Mouse (Mus musculus) MN1 (cell line): ENCODE results near the gene Mgarp.
A peak's percentile ranks its signal among the peaks of the same experiment; 100 is the strongest.
"Not testable (repeated sequence)": the region's sequence is repeated elsewhere in the genome, so short reads cannot be mapped to it uniquely, and the experiment has no call there.

Source experiments
- DNase-seq: peaks from one replicate; pipeline ENCODE4 v3.0.0-alpha.2; 2016; ENCODE audit warnings: low spot score

The Mgarp gene

DNA sequence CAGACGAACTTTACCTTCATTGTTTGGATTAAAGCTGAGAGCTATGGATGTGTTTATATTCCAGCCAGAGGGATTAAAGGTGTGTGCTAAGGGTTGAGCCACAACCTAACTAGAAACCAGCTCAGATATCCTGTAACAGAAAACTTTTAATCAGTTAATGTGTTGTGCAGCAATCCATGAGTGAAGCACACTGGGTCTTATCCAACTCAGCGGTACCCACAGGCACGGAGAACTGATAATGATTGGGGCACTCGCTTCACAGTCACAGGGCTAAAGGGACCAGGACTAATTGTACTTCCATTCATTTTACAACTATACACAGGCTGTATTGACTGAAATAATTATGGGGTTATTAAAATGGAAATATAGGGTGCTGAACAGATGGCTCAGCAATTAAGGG lies 29.6 kb downstream of the Mgarp start:
- DNase-seq = no peak

DNA sequence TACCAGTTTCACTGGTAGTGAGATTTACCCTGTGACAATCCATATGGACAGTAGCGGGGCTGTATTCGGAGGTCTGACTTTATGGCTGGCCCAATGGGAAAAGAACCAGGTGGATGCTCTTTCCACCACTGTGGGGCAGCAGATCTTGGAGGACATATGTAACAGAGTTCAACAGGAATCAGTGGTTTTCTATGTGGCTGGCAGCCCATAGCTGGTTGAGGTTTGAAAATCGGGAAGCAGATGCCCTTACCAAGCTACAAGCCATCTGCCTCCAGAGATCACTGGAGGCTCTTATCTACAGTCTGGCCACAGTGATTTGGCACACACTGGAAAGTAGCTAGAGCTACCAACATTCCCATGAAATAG lies 31.0 kb downstream of the Mgarp start:
- no peak for DNase-seq

DNA sequence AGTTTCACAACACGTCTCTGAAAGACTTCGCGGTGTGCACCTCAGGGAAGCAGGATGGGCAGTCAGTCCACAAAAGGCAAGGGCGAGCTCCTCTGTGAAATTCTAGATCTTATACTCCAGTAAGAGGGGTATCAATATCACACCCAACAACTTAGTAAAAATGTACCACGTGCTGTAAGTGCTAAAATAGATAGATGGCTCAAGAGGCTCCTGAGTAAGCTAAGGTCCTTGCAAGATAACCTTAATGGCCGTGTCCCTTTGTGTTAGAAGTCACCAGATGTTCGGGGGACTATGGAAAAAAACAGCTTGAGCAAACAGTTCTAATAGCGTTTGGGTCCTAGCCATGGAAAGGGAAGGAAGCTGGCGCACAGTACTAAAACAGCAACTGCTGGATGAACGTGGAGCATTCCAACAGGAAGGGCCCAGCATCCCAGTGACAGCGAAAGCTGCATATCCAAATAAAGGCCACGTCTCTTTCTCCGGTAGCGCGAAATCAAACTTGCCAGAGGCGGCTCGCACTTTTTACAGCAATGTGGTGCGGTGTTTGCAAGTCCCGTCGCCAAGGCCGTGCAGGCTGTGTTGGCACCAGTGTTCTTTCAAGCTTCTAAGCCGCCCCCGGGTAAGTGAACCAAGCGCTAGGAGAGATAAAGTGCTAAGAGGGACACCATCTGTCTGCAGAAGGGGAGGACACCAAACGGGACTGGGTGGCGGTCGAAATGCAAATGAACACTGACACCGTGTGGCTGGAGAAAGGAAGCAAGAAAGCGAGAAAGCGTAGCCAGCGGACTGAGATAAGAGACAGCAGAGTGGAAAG lies 31.6 kb downstream of the Mgarp start:
- DNase-seq = peak; percentile 90

DNA sequence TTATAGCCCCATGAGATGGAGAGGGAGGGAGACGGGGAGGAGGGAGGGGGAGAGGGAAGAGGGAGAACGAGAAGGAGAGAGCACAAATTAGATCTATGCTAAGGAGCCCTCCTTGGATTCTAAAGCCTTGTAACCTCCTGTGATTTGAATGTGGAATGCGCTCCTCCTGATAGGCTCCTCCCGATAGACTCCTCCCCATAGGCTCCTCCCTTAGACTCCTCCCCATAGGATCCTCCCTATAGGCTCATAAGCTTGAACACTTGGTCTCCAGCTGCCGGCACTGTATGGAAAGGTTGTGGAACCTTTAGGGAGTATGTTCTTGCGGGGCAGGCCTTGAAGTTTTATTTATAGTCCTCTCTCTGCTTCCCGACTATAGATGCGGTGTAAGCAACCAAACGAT lies 35.5 kb downstream of the Mgarp start:
- no peak for DNase-seq

DNA sequence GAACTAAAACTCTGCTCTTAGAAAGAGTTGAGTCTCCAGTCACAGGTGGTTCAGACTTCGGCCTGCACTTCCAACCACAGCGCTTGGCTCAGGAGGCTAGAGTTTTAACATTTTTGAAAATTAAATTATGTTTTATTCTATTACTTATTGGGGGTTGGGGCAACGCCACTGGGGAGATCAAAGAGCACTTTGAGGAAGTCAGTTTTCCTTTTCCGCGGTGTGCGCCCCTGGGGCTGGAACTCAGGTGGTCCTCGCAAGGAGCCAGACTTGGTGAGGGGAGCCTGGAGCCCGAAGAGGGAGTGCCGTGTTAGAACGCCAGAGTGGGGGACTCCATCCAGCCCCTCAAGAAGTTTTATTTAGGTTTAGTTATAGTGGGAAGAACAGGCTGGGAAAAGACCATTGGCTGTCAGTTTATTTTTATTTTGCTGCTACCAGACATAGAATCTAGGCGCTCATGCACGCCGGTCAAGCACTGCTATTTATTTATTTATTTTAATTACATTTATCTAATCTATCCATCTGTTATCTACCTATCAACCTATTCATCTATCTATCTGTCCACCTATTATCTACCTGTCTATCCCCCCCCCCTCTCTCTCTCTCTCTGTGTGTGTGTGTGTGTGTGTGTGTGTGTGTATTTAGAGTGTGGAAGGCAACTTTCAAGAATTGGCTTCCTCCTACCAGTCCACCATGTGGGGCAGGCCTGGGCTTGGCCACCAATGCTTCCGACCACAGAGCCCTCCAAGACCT lies 36.8 kb downstream of the Mgarp start:
- DNase-seq = no peak

DNA sequence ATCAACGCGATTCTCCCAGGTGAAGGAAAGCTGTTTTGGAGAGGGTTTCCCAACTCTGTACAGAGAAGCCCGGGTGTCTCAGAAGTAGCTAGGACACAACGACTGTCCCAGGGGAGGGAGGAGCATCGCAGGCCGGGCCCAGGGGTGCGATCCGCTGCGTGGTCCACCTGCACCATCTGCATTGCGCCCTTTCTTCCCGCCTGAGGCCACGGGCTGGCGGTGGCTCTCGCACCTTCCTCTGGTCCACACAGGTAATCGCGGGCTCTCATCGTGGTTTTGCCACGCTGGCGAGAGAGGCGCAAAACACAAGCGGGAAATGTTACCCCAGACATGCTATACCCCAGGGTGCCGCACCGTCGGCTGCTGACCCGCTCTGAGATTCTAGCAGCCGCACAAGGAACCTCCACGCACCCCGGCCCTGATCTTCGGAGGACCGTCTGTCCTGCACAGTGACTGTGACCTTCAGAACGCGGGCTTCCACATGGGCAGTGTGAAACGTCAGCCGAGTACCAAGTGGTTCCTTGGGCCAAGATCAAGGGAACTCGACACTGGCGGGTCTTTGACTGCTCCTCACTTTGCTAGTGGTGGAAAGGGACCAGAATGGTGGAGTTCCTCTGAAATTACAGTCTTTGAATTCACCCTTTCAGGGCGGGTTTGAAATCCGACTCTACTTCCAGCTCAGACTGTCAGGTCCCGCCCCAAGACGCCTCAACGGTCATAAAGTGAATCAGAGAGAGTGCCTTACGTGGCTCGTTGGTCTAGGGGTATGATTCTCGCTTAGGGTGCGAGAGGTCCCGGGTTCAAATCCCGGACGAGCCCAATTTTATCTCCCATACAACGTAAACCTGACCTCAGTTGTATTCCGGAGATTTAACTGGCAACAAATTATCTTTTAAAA lies 37.6 kb downstream of the Mgarp start:
- DNase-seq = peak; percentile 93

DNA sequence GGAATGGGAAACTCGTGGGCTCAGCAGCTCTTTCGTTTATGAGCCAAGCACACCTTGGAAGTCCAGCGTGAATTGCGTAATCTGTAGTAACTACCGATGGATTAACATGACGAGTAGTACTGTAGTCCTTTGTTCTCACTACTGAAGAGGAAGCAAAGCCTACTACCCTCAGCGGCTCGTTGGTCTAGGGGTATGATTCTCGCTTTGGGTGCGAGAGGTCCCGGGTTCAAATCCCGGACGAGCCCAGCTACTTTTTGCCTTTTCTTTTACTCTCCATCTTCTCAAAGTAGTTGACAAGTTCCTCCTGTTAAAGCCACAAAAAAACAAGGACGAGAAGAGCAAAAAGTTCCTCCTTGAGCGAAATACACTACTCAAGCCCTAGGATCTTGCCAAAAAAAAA lies 38.4 kb downstream of the Mgarp start:
- DNase-seq = peak; percentile 93

DNA sequence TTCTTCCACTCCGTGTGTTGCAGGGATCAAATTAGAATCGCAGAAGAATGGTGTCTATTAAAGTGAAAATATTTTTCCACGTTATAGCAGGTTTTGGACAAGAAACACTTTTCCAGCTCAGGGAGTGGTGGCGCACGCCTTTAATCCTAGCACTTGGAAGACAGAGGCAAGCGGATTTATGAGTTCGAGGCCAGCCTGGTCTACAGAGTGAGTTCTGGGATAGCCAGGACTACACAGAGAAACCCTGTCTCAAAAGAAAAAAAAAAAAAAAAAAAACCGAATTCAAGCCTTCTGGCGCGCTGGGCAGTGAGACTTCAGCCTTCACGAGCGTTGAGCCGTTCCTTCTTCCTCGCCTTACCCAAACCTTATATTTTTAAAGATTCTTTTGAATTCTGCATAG lies 38.9 kb downstream of the Mgarp start:
- DNase-seq = peak; percentile 67

DNA sequence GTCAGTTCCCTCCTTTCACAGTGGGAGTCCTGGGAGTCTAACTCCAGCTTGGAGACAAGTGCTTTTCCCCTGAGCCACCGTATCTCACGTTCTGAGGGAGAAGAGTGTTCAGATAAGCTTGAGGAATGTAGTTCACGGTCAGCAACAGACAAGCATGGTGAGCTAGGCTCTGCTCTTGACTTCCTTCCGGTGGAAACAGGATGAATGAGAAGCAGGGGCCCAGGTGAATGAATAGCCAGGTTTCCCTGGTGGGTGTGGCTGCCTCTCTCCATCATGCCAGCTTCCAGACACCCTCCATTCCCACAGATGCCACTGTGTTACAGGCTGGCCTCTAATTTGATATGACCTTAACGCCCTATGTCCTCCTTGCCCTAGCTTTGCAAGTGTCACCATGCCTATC lies 39.5 kb downstream of the Mgarp start:
- no peak for DNase-seq

DNA sequence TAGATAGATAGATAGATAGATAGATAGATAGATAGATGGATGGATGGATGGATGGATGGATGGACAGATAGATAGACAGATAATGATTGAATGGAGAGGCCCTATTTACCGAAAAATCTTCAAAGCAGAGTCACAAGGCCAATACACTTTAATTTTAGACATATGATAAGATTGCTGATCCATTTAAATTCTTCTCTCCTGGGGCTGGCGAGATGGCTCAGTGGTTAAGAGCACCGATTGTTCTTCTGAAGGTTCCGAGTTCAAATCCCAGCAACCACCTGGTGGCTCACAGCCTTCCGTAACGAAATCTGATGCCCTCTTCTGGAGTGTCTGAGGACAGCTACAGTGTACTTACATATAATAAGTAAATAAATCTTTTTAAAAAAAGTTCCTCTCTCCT lies 41.6 kb downstream of the Mgarp start:
- DNase-seq = not testable (repeated sequence)

DNA sequence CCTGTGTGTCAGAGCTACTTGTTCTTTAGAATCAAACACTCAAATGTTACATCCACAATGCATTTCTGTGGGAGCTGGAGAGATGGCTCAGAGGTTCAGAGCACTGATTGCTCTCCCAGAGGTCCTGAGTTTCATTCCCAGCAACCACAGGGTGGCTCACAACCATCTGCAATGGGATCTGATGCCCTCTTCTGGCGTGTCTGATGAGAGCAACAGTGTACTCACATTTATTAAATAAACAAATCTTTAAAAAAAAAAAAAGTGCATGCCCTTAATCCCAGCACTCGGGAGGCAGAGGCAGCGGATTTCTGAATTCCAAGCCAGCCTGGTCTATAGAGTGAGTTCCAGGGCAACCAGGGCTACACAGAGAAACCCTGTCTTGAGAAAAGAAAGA lies 42.5 kb downstream of the Mgarp start:
- DNase-seq = no peak

DNA sequence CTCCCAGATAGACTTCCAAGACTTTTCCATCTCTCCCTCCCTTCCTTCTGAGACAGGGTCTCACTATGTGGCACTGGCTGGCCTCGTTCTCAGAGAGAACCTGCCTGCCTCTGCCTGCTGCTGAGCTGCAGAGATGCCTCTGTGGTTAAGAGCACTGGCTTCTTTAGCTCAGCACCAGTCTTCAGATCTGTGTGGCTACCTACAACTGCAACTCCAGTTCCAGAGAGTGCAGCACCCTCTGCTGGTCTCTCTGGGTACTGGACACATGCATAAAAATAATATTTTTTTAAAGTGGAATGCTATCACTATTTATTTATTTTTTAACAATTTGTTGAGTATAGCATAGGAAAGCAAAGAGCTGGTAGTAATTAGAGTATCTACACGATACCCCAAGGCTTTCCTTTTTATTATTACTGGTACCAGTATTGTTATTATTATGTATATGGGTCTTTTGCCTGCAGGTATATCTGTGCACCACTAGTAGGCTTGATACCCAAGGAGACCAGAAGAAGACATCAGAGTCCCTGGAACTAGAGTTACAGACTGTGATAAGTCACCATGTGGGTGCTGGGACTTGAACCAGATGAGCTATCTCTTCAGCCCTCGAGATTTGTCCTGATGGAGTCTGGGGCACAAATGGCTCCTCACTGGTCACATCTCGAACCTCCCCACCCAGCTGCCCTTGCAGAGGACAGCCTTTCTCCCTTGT lies 43.1 kb downstream of the Mgarp start:
- peak; percentile 65 for DNase-seq

DNA sequence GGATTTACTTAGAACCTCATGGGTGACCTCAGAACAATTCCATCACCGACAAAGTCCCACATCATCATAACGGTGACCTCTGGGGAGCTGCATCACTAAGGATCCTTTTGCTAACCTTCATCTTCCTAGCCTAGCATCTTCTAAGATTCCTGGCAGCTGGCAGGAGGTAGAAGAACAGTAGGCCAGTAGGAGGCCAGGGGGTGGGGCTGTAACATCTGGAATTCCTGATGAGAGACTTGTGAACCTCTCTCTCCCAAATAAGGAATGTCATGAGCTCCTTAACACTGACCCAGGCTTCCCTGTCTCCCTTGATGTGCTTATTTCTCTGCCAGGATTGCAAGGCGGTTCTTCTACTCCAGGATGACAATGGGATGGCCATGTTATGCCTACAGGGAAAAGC lies 45.7 kb downstream of the Mgarp start:
- no peak for DNase-seq

DNA sequence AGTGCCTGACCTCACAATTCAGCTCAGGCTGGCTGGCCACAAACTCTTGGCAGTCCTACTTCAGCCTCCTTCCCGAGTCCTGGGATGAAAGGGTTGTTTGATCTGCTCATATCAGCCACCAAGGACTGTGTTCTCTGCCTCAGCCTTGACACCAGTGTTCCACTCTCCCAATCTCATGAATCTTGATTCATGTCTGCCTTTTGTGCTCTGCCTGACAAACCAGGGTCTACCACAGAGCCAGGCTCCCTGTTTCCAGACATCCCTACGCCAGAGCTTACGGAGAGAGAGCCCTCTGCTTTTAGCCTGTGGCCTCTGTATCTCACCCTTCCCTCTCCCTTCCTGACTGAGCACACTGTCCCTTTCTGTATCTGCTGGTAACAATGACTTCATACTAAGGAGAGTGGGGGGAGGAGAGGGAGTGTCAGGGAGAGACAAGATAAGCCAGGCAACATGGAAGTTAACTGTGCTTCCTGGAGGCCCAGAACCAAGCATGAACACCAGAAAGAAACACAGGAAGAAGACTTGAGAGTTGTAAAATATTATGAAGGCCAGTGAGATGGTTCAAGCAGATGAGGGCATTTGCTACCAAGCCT lies 47.8 kb downstream of the Mgarp start:
- DNase-seq = peak; percentile 37

DNA sequence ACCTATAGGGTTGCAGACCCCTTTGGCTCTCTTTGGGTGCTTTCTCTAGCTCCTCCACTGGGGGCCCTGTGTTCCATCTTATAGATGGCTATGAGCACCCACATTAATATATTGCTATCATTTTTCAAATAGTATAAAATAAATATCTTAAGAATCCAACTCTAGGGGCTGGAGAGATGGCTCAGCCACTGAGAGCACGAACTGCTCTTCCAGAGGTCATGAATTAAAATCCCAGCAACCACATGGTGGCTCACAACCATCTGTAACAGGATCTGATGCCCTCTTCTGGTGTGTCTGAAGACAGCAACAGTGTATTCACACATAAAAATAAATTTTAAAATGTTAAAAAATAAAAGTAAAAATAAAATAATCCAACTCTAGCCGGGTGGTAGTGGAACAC lies 51.5 kb downstream of the Mgarp start:
- DNase-seq = not testable (repeated sequence)

DNA sequence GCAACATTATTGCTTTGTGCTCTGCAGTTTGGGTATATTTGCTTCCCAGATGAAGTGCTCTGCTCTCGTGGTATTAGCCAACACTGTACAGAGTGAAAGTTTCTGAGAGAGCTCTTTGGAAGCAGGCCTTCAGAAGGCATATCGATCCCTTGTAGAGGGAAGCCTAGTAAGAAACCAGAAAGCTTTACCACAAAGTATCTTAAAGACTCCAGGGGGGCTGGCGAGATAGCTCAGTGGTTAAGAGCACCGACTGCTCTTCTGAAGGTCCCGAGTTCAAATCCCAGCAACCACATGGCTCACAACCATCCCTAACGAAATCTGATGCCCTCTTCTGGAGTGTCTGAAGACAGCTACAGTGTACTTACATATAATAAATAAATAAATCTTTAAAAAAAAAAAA lies 52.4 kb downstream of the Mgarp start:
- DNase-seq = not testable (repeated sequence)

DNA sequence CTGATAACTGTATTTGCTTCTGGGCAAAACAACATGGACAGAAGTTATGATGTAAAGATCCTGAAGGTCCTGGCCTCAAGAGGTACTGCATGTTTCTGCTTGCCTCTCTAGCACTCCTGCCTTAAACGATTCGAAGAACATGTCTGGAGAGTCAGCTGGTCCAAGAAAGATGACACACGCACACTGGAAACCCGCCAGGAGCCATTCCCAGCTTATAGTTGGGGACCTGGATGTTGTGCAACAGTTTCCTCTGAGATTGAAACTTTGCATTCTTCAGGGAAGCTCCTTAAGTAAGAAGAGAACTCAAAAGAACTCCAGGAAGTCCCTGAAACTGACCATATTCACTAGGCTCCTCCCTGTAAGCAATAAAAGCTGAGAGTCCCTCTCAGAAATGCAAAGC lies 53.3 kb downstream of the Mgarp start:
- DNase-seq = peak; percentile 55

DNA sequence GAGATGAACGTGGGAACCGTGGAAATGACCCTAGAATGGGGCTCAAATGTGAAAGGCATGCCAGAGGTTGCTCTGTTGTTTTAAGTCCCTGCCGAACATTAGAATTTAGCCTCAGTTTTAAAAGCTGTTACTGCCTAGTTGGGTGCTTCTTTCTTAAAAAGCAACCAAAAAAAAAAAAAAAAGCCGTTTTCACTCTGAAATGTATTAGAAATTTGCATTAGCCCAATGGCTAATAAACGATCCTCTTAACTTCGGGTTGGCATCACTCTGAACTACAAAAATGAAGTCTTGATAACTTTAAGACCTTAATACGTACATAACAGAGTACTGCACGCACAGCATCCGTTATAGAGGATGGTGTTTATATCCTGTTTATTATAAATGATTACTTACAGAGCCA lies 54.4 kb downstream of the Mgarp start:
- no peak for DNase-seq

DNA sequence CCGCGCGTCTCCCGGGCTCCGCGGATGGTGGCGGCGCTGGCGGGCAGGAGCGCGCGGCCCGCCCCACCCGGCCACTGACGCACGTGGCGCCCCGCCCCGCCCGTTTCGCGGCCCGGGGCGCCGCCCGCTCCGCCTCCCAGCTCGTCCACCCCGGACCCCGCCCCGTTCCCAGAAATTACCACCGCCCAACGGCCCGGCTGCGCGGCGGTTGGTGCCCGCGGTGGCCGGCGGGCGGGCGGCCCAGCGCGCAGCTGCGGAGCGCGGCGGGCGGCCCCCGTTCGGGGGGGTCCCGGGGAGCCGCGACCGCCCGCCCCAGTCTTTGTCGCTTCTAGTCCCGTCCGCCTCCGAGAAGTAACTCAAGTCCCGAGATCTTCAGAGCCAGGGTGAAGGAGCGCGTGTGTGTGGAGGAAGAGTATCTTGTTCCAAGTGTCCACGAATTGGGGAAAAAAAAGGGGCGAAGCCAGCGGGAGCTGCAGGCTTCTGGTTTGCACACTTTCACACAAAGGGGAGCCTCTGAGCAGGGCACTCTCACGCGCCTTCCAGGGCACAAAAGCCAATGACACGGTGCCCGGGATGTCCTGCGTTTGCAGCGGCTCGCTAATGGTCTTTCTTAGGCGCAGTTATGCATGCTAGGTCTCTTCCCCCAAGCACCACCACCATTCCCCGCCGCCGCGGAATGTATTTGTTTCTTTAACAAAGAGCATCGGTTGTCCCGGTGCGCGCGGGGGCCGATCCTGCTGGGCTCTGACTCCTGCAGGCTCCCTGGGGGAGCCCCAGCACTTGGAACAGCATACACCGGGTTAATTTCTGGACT lies 55.1 kb downstream of the Mgarp start:
- peak; percentile 94 for DNase-seq

DNA sequence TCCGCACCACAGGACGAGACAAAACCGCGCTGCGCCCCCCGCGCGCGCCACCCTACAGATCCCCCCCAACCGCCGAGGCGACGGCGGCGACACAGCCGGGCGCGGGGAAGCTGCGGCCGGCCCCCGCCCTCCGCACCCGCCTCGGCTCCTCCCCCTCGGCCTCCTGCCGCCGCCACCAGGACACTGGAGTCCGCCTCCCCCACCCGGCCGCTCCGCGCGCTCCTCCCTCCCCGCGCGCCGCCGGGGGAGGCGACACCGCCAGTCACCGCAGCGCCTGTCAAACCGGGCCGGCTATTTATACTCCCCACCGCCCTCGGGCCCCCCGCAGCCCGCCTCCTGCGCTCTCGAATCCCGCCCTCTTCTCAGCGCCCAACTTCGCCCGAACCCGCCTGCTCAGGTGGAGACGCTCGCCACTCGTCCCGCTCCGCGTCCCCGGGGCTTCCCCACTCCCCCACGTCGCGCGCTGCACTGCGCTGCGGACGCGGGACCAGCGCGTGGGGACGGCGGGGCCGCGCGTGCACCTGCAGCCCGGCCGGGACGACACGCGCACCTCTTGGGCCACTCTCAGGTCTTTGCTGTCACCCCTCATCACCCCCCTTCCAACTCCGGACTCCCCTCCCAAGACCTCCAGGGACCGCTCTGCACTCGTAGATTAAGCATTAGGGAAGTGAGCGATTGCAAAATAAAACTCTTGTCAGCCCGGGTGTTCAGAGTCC lies 55.8 kb downstream of the Mgarp start, which contains the start of gene Elf2:
TSS of gene Elf2 (minus strand) at position 112 of the 716 bp plus-strand sequence.
- peak; percentile 92 for DNase-seq
